Mouse (Mus musculus) ES-Bruce4 (cell line): Measurements from ENCODE around the gene Mark1.

Experiments
- CTCF ChIP-seq: IDR thresholded peaks from one replicate; pipeline ENCODE4 v1.8.1; 2011; ENCODE audit warnings: low read depth, low read length
- POLR2A ChIP-seq: IDR thresholded peaks from one replicate; pipeline ENCODE4 v1.8.1; 2011; ENCODE audit warnings: low read length; ENCODE audit not compliant: insufficient read depth

GRCm38 (mm10) chr1:184905371-184905770 is 94.0 kb downstream of the Mark1 start:
- no peak for TF ChIP-seq CTCF
- no peak for TF ChIP-seq POLR2A
